Mouse (Mus musculus): ENCODE data around the gene Rfxap. TPM values are rescaled to one million over a fixed set of nuclear protein-coding genes. Genes with fewer than 3 reads are reported as not detected.

Rfxap gene
- polyA plus RNA-seq, 1 experiment from 2014 or later, result 62.4 TPM

DNA sequence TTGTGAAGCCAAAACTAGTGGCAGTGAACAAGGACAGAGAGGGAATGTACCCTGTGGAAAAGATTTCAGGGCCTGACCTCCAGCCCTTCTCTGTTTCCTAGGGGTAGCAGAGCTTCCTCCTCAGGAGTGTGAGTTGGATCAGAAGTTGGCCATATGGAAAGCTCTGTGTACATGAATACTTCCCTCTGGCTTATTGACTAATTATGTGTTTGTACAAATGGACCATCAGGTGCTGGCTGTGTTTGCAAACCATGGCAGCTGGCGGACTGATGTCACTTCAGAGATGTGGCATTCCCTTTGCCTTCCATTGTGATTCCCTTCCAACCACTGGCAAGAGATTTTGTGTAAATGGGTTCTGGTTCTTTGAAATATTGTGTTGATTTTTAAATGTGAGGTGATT lies 46.3 kb downstream of the Rfxap start:
- Histone ChIP-seq H3K4me1 (replicated peaks; ENCODE audit: control insufficient read depth, insufficient read depth, low read length) (no peaks in the 10 kb centered on the region; the same call in 1 of the 2 replicates), H3K4me3 (ENCODE audit: low read depth, low read length) (no peak overlapping the region), H3K9me3 (ENCODE audit: control insufficient read depth, low read length) (no peaks in the 10 kb centered on the region), H3K27me3 (ENCODE audit: control insufficient read depth, insufficient read depth, low read length) (no peaks in the 10 kb centered on the region), H3K4me2 (replicated peaks; ENCODE audit: low read depth, low read length) (no peak overlapping the region), H3K36me3 (ENCODE audit: control insufficient read depth, insufficient read depth, low read length) (no peaks in the 10 kb centered on the region), H3K9ac (ENCODE audit: low read depth, low read length) (no peak overlapping the region), H3K27ac (ENCODE audit: low read depth, low read length) (no peak overlapping the region)
- ATAC-seq (ENCODE audit: low FRiP score) (no peak), DNase-seq (ENCODE audit: low spot score) (no peak)
- WGBS, result 89% methylated on average over 1 of the region's 1 CpGs

DNA sequence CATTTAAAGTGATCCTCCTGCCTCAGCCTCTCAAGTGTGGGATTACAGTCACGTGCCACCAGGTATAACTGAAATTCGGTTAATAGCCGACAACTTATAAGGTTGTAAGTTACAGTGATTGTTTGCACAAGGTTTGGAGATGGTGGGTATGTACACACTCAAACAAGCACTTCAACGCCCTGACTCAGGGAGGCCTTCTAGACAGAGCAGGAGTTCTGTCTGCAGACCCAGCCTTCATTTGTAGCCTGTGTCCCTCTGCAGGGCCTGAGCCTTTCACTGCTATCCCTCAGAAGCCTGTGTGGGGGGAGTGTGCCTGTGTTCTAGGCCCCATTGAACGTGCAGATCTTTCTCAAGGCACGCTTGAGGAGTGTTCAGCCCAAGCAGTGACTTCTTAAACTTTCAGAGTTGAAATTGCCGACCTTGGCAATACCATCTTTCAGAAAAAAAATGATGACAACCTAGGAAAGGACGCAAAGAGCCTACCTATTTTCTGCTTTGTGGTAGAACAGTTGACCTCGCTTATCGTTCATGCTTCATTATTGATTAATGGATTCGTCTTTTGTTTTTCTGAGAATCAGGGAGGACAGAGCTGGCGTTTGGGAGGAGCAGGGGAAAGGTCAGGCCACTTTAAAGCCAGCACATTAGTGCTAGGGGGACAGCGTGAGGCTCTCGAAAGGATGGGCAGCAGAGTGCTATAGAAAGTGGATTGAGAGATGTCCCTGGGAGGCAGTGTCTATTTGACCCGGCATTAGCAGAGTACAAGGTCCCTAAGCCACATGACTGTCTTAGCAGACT lies 47.1 kb downstream of the Rfxap start:
- Histone ChIP-seq H3K9me3 (ENCODE audit: control insufficient read depth, low read length) (no peaks in the 10 kb centered on the region), H3K4me2 (replicated peaks; ENCODE audit: low read depth, low read length) (no peak overlapping the region), H3K9ac (ENCODE audit: low read depth, low read length) (no peak overlapping the region), H3K36me3 (ENCODE audit: control insufficient read depth, insufficient read depth, low read length) (no peaks in the 10 kb centered on the region), H3K27ac (ENCODE audit: low read depth, low read length) (no peak overlapping the region), H3K27me3 (ENCODE audit: control insufficient read depth, insufficient read depth, low read length) (no peaks in the 10 kb centered on the region; the same call in 1 of the 2 replicates), H3K4me1 (replicated peaks; ENCODE audit: control insufficient read depth, insufficient read depth, low read length) (no peaks in the 10 kb centered on the region; the same call in 1 of the 2 replicates), H3K4me3 (ENCODE audit: low read depth, low read length) (no peak overlapping the region)
- 45% methylated on average over 15 of the region's 15 CpGs for WGBS
- ATAC-seq (ENCODE audit: low FRiP score), result no peak
- no peak for DNase-seq (ENCODE audit: low spot score)

DNA sequence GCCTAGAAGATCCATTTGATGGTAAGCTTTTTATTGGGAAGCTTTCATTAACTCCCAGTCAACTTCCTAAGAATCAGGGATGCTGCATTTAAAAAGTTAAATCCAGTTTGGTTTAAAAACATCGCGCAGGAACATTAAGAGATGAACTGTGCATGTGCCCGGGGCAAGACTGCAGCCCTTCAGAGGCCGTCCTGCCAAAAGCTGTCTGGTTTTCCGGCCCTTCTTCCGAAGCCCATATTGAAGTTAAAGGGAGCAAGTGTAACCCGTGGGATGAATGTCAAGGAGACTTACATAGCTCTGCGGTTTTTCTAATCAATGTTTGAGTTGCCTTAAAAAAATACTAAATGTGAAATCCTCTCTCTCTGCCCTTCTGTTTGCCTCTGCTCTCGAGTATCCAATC lies 48.4 kb downstream of the Rfxap start:
- no peak overlapping the region for H3K9ac ChIP-seq (ENCODE audit: low read depth, low read length)
- peaks cover 3% of the 10 kb centered on the region for H3K4me1 ChIP-seq (replicated peaks; ENCODE audit: control insufficient read depth, insufficient read depth, low read length)
- H3K36me3 ChIP-seq (ENCODE audit: control insufficient read depth, insufficient read depth, low read length), result no peaks in the 10 kb centered on the region
- peaks cover 7% of the 10 kb centered on the region; the same call in 1 of the 2 replicates for H3K27me3 ChIP-seq (ENCODE audit: control insufficient read depth, insufficient read depth, low read length)
- H3K27ac ChIP-seq (ENCODE audit: low read depth, low read length), result no peak overlapping the region
- DNase-seq (ENCODE audit: low spot score) (no peak), ATAC-seq (ENCODE audit: low FRiP score) (no peak)
- WGBS, result 78% methylated on average over 9 of the region's 9 CpGs
- no peak overlapping the region for H3K4me3 ChIP-seq (ENCODE audit: low read depth, low read length)
- no peak overlapping the region for H3K4me2 ChIP-seq (replicated peaks; ENCODE audit: low read depth, low read length)
- H3K9me3 ChIP-seq (ENCODE audit: control insufficient read depth, low read length), result no peaks in the 10 kb centered on the region

DNA sequence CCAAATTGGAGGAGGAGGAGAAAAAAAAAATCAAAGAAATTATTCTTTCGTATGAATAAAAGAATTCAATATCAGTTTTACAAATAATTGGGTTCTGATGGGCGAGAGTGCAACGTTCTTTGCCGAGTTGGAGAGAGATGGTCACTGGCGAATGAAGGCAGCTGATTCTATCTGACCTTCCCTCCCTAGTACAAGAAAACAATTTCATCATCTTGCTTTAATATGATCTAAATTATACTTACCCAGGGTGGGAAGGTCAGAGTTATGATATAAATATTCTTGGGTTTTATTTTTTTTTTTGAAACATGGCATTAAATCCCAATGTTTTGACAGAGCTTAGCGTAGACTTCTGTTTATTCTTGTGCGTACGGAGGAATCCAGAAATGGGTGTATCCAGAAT lies 50.1 kb downstream of the Rfxap start:
- ATAC-seq (ENCODE audit: low FRiP score) (no peak), DNase-seq (ENCODE audit: low spot score) (no peak)
- H3K4me2 ChIP-seq (replicated peaks; ENCODE audit: low read depth, low read length), result no peak overlapping the region
- H3K9ac ChIP-seq (ENCODE audit: low read depth, low read length), result no peak overlapping the region
- H3K27ac ChIP-seq (ENCODE audit: low read depth, low read length), result no peak overlapping the region
- peaks cover 3% of the 10 kb centered on the region for H3K4me1 ChIP-seq (replicated peaks; ENCODE audit: control insufficient read depth, insufficient read depth, low read length)
- WGBS, result 85% methylated on average over 8 of the region's 8 CpGs
- H3K4me3 ChIP-seq (ENCODE audit: low read depth, low read length), result no peak overlapping the region
- peaks cover 7% of the 10 kb centered on the region; the same call in 1 of the 2 replicates for H3K27me3 ChIP-seq (ENCODE audit: control insufficient read depth, insufficient read depth, low read length)
- no peaks in the 10 kb centered on the region for H3K9me3 ChIP-seq (ENCODE audit: control insufficient read depth, low read length)
- H3K36me3 ChIP-seq (ENCODE audit: control insufficient read depth, insufficient read depth, low read length), result no peaks in the 10 kb centered on the region

DNA sequence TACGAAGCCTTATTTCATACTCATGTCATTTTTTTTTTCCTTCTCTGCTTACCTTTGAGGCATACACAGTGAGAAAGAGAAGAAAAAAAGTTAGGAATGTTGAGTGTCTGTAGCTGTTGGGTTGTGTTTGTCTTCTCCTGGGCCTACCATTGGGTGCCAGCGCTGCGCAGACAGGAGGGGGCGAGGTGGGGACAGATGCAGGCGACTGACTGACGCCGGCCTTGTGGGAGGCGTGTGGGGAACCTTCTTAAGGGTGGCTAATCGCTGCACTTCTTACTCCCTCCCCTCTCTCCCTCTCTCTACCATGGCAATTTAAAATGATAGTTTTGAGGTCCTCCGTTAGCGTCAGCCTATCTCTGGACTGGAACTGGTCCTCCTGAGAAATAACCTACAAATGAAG lies 51.5 kb downstream of the Rfxap start:
- Histone ChIP-seq H3K4me2 (replicated peaks; ENCODE audit: low read depth, low read length) (peak overlapping the region; percentile 100), H3K36me3 (ENCODE audit: control insufficient read depth, insufficient read depth, low read length) (0 out of 2 replicates have a peak, but pooled peaks cover 2% of the 10 kb centered on the region), H3K9ac (ENCODE audit: low read depth, low read length) (peak overlapping the region; percentile 62), H3K27me3 (ENCODE audit: control insufficient read depth, insufficient read depth, low read length) (peaks cover 7% of the 10 kb centered on the region; the same call in 1 of the 2 replicates), H3K4me1 (replicated peaks; ENCODE audit: control insufficient read depth, insufficient read depth, low read length) (peaks cover 3% of the 10 kb centered on the region), H3K4me3 (ENCODE audit: low read depth, low read length) (peak overlapping the region; percentile 57), H3K27ac (ENCODE audit: low read depth, low read length) (no peak overlapping the region), H3K9me3 (ENCODE audit: control insufficient read depth, low read length) (no peaks in the 10 kb centered on the region)
- peak; percentile 44 for DNase-seq (ENCODE audit: low spot score)
- no peak for ATAC-seq (ENCODE audit: low FRiP score)
- WGBS, result under 1% methylated on average over 11 of the region's 11 CpGs

DNA sequence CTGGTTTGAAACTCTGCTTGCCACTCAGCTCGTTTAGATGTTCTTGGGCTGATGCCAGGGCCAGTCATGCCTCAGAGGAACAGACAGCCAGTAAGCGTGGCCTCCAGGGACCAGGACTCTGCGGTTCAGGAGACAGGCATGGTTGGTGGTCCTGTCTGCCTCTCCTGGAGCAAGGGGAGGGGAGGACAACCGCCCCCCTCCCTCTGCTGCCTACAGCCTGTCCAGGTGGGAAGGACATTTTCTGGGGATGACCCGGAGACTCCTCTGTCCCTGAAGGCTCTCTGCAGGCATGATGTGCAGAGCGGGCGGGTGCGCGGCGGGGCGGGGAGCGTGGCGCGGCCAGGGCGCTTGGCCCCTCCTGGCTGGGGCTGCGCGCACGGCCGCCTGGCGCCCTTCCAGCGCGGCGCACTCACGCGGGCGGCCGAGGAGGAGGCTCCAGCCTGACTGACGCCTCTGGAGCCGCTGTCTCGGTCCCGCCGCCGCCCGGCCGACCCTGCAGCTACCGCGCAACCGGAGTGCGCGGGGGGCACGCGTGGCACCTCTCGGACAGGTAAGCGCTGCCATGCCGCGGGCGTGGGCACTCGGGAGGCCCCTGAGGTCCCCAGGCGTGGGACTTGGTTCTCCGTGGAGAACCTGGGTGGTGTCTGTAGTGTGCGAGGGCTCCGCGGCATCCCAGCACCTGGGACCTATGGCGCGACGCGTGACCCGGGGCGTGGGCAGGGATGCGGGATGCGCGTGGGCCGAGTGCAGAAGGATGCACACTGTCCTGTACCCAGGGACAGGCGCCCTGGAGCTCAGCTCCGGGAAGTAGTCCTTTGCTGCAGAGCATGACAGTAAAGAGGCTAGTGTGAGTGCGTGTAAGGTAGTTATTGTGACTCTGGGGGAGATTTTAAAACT lies 52.2 kb downstream of the Rfxap start, which contains the start of gene Smad9:
Gene Smad9, plus strand, starts transcription at position 438 of the 897 bp plus-strand sequence.
- DNase-seq (ENCODE audit: low spot score) (peak; percentile 63), ATAC-seq (ENCODE audit: low FRiP score) (peak; percentile 87)
- Histone ChIP-seq H3K9ac (ENCODE audit: low read depth, low read length) (peak within 1 kb of the TSS; percentile 62), H3K4me2 (replicated peaks; ENCODE audit: low read depth, low read length) (peak within 1 kb of the TSS; percentile 100), H3K27ac (ENCODE audit: low read depth, low read length) (no peak within 1 kb of the TSS), H3K9me3 (ENCODE audit: control insufficient read depth, low read length) (no peaks in the 10 kb centered on the region), H3K27me3 (ENCODE audit: control insufficient read depth, insufficient read depth, low read length) (peaks cover 7% of the 10 kb centered on the region; the same call in 1 of the 2 replicates), H3K4me3 (ENCODE audit: low read depth, low read length) (peak within 1 kb of the TSS; percentile 57), H3K4me1 (replicated peaks; ENCODE audit: control insufficient read depth, insufficient read depth, low read length) (peaks cover 3% of the 10 kb centered on the region), H3K36me3 (ENCODE audit: control insufficient read depth, insufficient read depth, low read length) (0 out of 2 replicates have a peak, but pooled peaks cover 2% of the 10 kb centered on the region)
- 1% methylated on average over 58 of the region's 66 CpGs for WGBS

DNA sequence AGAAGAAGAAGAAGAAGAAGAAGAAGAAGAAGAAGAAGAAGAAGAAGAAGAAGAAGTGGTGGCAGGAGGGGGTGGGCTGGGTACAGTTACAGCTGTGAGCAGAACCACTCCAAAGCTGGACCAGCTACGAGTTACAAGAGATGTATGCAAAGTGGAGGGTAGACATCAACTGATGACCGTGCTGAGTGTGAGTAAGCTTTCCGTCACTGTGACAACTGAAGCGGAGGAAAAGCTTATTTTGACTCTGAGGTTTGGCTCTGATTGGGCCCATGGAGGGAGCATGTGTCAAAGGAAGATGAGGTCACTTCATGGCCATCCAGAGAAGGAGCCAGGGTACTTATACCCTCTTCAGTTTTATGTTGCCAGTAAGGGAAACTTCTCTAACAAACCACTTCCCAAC lies 54.2 kb downstream of the Rfxap start:
- no peak for ATAC-seq (ENCODE audit: low FRiP score)
- no peaks in the 10 kb centered on the region for H3K9me3 ChIP-seq (ENCODE audit: control insufficient read depth, low read length)
- H3K27me3 ChIP-seq (ENCODE audit: control insufficient read depth, insufficient read depth, low read length), result peaks cover 7% of the 10 kb centered on the region; the same call in 1 of the 2 replicates
- H3K9ac ChIP-seq (ENCODE audit: low read depth, low read length), result no peak overlapping the region
- no peak overlapping the region for H3K4me2 ChIP-seq (replicated peaks; ENCODE audit: low read depth, low read length)
- H3K4me1 ChIP-seq (replicated peaks; ENCODE audit: control insufficient read depth, insufficient read depth, low read length), result peaks cover 3% of the 10 kb centered on the region
- no peak for DNase-seq (ENCODE audit: low spot score)
- H3K4me3 ChIP-seq (ENCODE audit: low read depth, low read length), result no peak overlapping the region
- WGBS, result 88% methylated on average over 4 of the region's 4 CpGs
- 0 out of 2 replicates have a peak, but pooled peaks cover 2% of the 10 kb centered on the region for H3K36me3 ChIP-seq (ENCODE audit: control insufficient read depth, insufficient read depth, low read length)
- no peak overlapping the region for H3K27ac ChIP-seq (ENCODE audit: low read depth, low read length)
